Mouse (Mus musculus) liver, embryonic 14.5 days (tissue): Measurements from ENCODE around the gene 4930590J08Rik.

Experiments
- CTCF ChIP-seq: IDR thresholded peaks from 2 replicates; pipeline ENCODE4 v1.5.1; 2016; ENCODE audit warnings: antibody characterized with exemption, low read depth, control low read depth
- EP300 ChIP-seq: IDR thresholded peaks from 2 replicates; pipeline ENCODE4 v1.6.1; 2016; ENCODE audit warnings: antibody characterized with exemption, low read depth

- TF ChIP-seq CTCF (no peak), EP300 (no peak)
Observed at GRCm38 (mm10) chr6:91963429-91963828, 60.8 kb downstream of the 4930590J08Rik start.
